Mouse (Mus musculus) gastrocnemius, adult 2 months (tissue): ENCODE measurements around the gene Gm20388. TPM values are rescaled to one million over a fixed set of nuclear protein-coding genes. Genes with fewer than 3 reads are reported as not detected.
"Not testable (repeated sequence)": the region's sequence is repeated elsewhere in the genome, so short reads cannot be mapped to it uniquely, and the experiment has no call there.

Source experiments
- DNase-seq: peaks from one replicate; pipeline ENCODE4 v3.0.0; 2022
- H3K27ac ChIP-seq: fragments of 200-600 bp; 2 replicates; pipeline ENCODE4 v1.8.1; 2022; ENCODE audit warnings: mild to moderate bottlenecking
- H3K4me3 ChIP-seq: fragments of 200-600 bp; 2 replicates; pipeline ENCODE4 v1.8.1; 2022; ENCODE audit warnings: mild to moderate bottlenecking, moderate library complexity
- CTCF ChIP-seq: fragments of 200-600 bp; IDR thresholded peaks from 2 replicates; pipeline ENCODE4 v1.8.1; 2022; ENCODE audit warnings: antibody characterized with exemption, mild to moderate bottlenecking, moderate library complexity
- intact Hi-C: fragments of 180-260 bp; cut with DNase I; formaldehyde crosslinking; loops from one replicate; pipeline ENCODE4 v1.15.1; 2025
- total RNA-seq, 2 experiments: library from RNA; stranded (reverse); gene quantifications; 2 replicates each; pipeline ENCODE4 v1.2.3; 2021

The Gm20388 gene
- total RNA-seq, 2 experiments from 2014 or later: 6.1 to 15.0 TPM

DNA sequence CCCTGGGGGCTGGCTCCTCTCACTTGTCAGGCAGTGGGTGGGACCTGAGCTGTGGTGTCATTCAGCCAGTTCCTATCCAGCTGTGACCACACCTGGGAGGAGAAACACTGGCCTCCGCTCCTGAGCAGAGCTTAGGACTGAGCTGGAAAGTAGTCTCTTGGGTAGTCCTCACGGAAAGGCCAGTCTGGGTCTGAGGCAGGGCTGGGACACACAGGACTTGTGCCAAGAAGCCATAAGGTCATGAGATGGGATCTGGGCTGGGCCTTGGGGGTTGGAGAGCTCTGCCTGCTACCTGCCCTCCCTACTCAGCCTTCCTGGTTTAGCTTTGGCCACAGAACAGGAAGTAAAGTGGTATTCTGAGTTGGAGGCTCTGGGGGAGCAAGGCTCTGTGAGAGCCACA is 2716.3 kb downstream of the Gm20388 start:
- Histone ChIP-seq H3K4me3 (no peak overlapping the region), H3K27ac (0 out of 2 replicates have a peak overlapping the region, but pooled peaks have one; percentile 12)
- intact Hi-C loops: no loop called here
- no peak for DNase-seq
- TF ChIP-seq CTCF: no peak

DNA sequence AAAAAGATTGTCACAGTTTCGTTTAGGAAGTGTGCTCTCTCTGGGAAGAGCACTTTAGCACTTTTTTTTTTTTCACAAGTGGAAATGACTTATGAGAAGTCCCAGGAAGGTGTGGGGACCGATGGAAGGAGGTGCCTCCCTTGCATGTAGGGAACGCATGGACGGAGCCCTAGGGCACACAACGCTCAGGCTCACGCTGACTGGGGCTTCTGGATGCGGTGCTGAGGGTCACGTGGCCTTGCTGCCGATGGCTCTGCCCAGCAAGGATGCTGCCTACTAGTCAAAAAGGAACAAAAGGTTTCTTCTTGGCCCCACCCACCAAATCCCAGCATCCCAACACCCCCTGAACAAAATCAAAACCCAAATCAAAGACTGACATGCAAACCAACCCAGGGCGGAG is 2718.7 kb downstream of the Gm20388 start:
- Histone ChIP-seq H3K4me3 (no peak overlapping the region), H3K27ac (no peak overlapping the region)
- no peak for TF ChIP-seq CTCF
- no peak for DNase-seq
- intact Hi-C loops: no loop called here

DNA sequence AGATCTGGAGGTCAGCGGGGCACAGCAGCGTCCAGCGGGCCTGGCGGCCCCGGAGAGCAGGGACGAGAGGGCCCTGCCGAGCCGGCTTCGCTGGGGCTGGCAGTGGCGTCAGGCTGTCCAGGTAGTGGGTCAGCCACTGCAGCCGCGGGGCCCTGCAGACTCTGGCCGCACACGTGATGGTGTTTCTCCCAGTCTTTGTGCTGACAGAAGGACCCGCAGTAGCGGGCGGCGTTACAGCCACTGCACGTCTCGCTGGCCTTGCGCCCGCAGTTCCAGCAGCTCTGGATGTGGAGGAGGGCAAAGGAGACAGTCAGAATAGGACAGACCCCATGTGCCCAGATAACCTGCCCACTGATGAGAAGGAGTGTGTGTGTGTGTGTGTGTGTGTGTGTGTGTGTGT is 2720.1 kb downstream of the Gm20388 start:
- TF ChIP-seq CTCF: no peak
- intact Hi-C loops: no loop called here
- Histone ChIP-seq H3K27ac (no peak overlapping the region), H3K4me3 (no peak overlapping the region)
- DNase-seq: no peak

DNA sequence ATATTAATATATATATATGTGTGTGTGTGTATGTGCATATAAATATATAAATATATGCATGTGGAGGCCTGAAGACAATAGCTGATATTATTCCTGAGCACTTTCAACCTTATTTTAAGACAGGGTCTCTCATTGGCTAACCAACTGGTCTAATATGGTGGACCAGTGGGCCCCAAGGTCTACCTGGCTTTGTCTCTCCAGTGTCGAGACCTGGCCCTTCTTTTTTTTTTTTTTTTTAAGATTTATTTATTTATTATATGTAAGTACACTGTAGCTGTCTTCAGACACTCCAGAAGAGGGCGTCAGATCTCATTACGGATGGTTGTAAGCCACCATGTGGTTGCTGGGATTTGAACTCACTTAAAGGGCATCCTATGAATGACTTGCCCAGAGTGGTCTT is 2721.5 kb downstream of the Gm20388 start:
- DNase-seq, H3K27ac ChIP-seq, intact Hi-C loops, H3K4me3 ChIP-seq: not testable (repeated sequence)

DNA sequence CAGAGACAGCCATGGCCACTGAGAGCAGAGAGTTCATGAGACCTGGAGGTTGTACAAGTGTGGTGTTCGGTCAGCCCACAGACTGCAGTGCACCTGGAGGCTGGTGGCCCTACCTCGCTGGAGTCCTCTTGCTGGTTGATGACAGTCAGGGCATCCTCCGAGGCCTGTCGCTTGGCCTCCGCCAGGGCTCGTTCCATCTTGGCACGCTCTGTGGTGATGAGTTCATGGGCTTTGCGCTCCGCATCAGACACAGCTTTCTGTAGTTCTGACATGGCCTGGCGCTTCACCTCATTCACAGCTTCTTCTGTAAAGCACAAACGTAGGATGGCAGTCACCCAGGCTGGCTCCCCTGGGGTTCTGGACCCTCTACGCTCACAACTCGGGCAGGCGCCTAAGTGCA is 2722.6 kb downstream of the Gm20388 start:
- intact Hi-C loops: no loop called here
- no peak for TF ChIP-seq CTCF
- Histone ChIP-seq H3K4me3 (no peak overlapping the region), H3K27ac (no peak overlapping the region)
- DNase-seq: no peak

DNA sequence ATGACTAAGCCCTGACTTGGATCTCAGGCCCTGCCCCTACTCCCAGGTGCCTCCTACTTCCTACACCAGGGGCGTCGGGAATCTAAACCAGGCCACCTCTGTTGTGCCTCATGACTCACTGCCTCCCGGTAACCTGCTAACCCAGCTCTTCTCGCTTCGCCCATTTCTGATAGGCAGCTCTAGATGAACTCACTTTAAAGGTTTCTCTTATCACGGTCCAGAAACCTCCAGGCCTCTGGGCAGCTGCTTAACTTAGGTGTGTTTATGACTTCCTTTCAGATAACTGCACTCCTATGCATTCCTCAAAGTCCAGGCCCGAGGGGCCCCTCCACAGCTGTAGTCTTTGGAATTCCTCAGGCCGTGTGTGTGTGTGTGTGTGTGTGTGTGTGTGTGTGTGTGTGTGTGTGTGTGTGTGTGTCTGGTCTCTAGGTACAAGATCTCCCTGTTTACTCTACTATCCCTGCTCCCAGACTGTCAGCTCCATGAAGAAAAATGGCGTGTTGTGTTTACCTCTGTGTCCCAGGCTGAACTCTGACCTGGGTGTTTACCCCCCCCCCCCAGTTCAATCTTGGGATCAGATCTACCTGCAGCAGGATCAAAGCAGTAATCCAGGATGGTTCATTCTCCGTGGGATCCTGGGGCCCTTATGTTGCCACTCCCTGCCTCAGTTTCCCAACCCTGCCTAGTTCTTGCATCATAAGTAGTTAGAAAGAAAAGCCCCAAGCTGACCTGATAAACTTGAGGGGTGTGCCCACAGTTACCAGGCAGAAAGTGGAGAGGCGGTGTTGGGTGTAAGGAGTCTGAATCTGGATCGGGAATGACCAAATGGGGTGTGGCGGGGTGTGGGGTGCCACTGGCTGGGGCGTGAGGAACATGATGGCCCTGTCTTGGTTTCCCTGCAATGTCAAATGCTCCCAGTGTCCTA is 2725.5 kb downstream of the Gm20388 start:
- intact Hi-C loops: no loop called here
- no peak for DNase-seq

DNA sequence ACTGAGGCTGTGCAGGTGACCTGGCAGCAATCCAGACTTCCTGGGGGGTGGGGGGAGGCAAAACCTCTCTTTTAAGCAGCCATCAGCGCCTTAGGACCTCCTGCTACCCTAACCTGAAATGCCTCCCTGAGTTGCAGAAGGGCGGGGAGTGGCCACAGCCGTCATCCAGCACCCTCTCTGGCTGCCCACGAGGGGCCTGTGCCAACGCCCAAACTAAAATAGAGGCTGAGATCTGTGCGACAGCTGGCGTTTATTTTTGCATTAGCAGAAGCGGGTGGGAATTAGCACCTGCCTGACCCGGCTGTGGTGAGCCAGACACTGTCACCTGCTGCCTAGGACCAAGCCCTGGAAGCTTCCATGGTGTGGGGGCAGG is 2726.1 kb downstream of the Gm20388 start:
- no peak for TF ChIP-seq CTCF
- intact Hi-C loops: loop anchor here (1.0 kb wide), 1 partner anchor 15 kb away; no protein-coding TSS in a partner anchor
- Histone ChIP-seq H3K4me3 (peak overlapping the region; percentile 23; the same call in 1 of the 2 replicates), H3K27ac (peak overlapping the region; percentile 69)
- DNase-seq: peak; percentile 91

More for the DNA sequence above, 2725.5 kb downstream of the Gm20388 start:
- peak overlapping the region; percentile 69 for H3K27ac ChIP-seq
- no peak for TF ChIP-seq CTCF
- peak overlapping the region; percentile 23; the same call in 1 of the 2 replicates for H3K4me3 ChIP-seq

DNA sequence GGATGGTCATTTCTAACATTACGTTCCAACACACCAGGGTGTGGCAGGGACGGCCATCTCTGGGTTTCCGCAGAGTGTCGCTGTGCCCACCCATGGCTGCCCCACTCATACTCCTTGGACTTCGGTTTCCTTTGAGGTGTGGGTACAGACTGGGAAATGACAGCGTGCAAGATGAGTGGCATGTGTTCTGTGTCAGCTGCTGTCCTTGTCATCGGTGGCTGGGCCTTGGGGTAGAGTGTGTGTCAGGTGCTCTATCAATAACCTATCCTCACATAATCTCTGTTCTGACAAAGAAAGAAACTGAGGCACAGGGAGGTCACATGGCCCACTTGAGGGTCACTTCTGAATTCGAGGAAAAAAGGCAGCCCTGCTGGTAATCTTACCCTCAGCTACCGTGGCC is 2726.6 kb downstream of the Gm20388 start:
- no peak for TF ChIP-seq CTCF
- no peak for DNase-seq
- Histone ChIP-seq H3K27ac (peak overlapping the region; percentile 46; the same call in 1 of the 2 replicates), H3K4me3 (no peak overlapping the region)
- intact Hi-C loops: loop anchor here (1.0 kb wide), 1 partner anchor 14 kb away; no protein-coding TSS in a partner anchor

DNA sequence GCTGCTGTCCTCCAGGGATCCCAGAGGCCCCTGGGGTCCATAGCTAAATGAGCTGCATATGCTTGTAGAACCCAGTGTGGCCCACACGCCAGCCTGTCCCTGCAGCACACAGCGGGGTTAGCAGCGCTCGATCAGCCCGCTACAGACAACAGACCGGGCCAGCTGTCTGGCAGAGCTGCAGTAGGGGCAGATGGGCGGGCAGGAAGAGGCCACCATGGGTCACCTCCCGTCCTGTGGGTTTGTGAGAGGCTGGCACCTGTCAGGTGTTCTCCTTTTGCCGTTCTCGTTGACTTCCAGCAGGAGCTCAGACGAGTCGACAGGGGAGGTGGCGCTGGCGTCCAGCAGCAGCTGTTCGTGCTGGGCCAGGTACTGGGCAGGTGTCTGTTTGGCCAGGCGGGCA is 2728.0 kb downstream of the Gm20388 start:
- no peak for TF ChIP-seq CTCF
- Histone ChIP-seq H3K4me3 (no peak overlapping the region), H3K27ac (peak overlapping the region; percentile 3; the same call in 1 of the 2 replicates)
- intact Hi-C loops: no loop called here
- DNase-seq: no peak

DNA sequence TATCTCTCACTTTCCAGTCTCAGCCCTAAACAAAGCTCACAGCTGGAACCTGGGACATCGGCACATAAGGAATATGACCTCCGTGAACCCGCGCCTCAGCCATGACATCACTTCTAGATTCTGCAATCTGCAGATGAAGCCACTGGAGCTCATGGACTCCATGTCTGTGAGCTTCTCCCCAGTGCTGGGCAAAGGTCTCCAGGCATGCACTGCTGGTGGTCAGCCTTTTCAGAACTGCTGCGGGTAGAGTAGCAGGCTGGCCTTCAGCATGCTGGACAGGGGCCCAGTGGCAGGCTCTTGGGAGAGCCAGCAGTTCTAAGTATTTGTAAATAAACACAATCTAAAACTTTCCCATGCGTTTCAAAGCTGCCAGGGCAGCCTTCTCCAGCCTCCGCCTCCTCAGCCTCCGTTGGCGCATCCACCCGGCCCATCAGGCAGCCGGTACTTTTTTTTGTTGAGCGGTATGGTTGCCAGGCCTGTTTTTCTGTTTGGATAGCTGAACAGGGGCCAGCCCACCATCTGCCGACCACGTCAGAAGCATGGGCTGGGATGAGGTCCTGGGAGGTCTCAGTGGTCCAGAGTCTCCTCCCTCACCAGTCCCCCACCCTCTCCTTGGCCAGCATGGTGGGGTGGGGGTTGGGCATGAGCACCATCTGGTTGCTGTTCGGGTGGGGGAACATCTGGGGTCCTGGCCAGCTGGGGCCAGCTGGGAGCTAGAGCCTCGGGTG is 2729.0 kb downstream of the Gm20388 start:
- TF ChIP-seq CTCF: no peak

DNA sequence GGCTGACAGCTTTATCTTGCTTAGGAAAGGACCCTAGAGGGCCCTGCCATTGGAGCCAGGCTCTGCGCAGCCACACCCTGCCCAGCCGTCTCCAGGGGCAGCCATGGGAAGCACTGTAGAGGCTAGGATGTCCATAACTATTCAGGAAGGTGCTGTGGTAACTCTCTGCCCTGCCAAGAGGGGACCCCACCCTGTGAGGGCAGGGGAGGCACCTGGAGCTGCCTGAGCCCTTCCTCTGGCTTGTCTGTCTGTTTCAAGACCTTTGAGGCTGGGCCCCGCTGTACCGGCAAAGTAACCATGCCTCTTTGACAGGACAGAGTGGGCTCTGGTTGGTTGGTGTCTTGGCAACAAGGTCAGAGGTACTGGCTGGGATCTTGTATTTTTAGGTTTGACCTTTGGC is 2730.2 kb downstream of the Gm20388 start:
- no peak for TF ChIP-seq CTCF
- H3K4me3 ChIP-seq: no peak overlapping the region
- H3K27ac ChIP-seq: peak overlapping the region; percentile 3
- intact Hi-C loops: no loop called here
- no peak for DNase-seq

More for the DNA sequence above, 2729.0 kb downstream of the Gm20388 start:
- intact Hi-C loops: no loop called here
- Histone ChIP-seq H3K27ac (peak overlapping the region; percentile 3), H3K4me3 (peak overlapping the region; percentile 11; the same call in 1 of the 2 replicates)
- peak; percentile 81 for DNase-seq

DNA sequence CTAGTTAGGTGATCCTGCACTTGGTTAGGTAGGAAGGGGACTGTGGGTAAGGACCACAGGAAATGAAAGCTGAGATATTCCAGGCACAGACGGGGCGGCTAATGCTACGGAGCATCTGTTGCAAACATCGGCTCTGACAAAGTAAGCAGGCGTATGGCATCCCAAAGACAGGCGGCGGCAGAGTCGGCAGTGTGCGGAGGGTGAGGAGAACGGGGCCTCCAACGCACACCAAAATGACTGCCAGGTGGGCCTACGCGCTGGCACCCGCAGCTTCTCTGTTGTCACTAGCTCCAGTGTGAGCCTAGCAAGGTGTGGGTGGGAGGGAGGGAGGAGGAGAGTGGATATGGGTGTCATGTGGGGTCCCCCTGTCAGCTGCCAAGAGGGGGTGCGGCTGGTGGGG is 2730.8 kb downstream of the Gm20388 start:
- Histone ChIP-seq H3K4me3 (no peak overlapping the region), H3K27ac (peak overlapping the region; percentile 21; the same call in 1 of the 2 replicates)
- no peak for TF ChIP-seq CTCF
- no peak for DNase-seq
- intact Hi-C loops: no loop called here

DNA sequence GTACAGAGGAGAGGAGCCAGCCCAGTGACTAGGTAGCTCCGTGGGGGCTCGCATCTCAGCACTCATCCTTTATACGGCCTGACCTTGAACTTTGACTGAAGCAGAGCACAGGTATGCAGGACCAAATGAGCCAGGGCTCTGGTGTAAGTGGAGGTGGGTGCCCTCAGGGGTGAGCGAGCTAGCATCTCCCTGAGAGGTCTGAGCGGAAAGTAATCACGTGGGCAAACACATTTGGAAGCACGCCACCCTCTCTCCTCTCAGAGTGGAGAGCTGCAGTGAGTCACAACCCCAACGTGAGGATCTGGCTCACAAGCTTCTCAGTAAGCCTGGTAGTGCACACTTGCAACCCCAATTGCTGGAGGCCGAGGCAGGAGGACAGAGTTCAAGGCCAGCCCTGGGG is 2731.4 kb downstream of the Gm20388 start:
- intact Hi-C loops: no loop called here

More for the DNA sequence above, 2731.4 kb downstream of the Gm20388 start:
- TF ChIP-seq CTCF: no peak
- Histone ChIP-seq H3K4me3 (no peak overlapping the region), H3K27ac (peak overlapping the region; percentile 21; the same call in 1 of the 2 replicates)
- peak; percentile 63 for DNase-seq
